Mouse (Mus musculus): ENCODE measurements around the gene Cpped1. TPM values are rescaled to one million over a fixed set of nuclear protein-coding genes. Genes with fewer than 3 reads are reported as not detected.

Gene Cpped1
- polyA plus RNA-seq, 1 experiment from 2014 or later: 18.4 TPM

- WGBS: 51% methylated on average over 5 of the region's 5 CpGs
- H3K4me3 ChIP-seq (ENCODE audit: low read depth, low read length): no peak overlapping the region
These were observed 34.0 kb downstream of the Cpped1 start for GRCm38 (mm10) chr16:11875227-11875626.

GRCm38 (mm10) chr16:11873292-11873691, 36.0 kb downstream of the Cpped1 start:
- Histone ChIP-seq H3K27me3 (ENCODE audit: control insufficient read depth, insufficient read depth, low read length) (no peaks in the 10 kb centered on the region), H3K9me3 (ENCODE audit: control insufficient read depth, low read length) (no peaks in the 10 kb centered on the region), H3K4me2 (ENCODE audit: low read depth, severe bottlenecking) (no peak overlapping the region), H3K36me3 (ENCODE audit: control insufficient read depth, insufficient read depth, low read length) (no peaks in the 10 kb centered on the region), H3K4me3 (ENCODE audit: low read depth, low read length) (no peak overlapping the region), H3K9ac (ENCODE audit: low read length) (no peak overlapping the region), H3K27ac (replicated peaks; ENCODE audit: low read depth, low read length) (no peak overlapping the region), H3K4me1 (ENCODE audit: control insufficient read depth, insufficient read depth, low read length) (no peaks in the 10 kb centered on the region)
- whole genome bisulfite sequencing: 82% methylated on average over 3 of the region's 3 CpGs
- DNase-seq (ENCODE audit: low spot score) (no peak), ATAC-seq (ENCODE audit: insufficient number of reproducible peaks, low FRiP score, low TSS enrichment, low read depth) (no peak)

More at GRCm38 (mm10) chr16:11875227-11875626, 34.0 kb downstream of the Cpped1 start:
- ATAC-seq (ENCODE audit: insufficient number of reproducible peaks, low FRiP score, low TSS enrichment, low read depth) (no peak), DNase-seq (ENCODE audit: low spot score) (no peak)
- no peaks in the 10 kb centered on the region for H3K27me3 ChIP-seq (ENCODE audit: control insufficient read depth, insufficient read depth, low read length)
- no peaks in the 10 kb centered on the region for H3K9me3 ChIP-seq (ENCODE audit: control insufficient read depth, low read length)
- no peaks in the 10 kb centered on the region for H3K4me1 ChIP-seq (ENCODE audit: control insufficient read depth, insufficient read depth, low read length)
- no peak overlapping the region for H3K4me2 ChIP-seq (ENCODE audit: low read depth, severe bottlenecking)
- no peak overlapping the region for H3K27ac ChIP-seq (replicated peaks; ENCODE audit: low read depth, low read length)
- no peaks in the 10 kb centered on the region for H3K36me3 ChIP-seq (ENCODE audit: control insufficient read depth, insufficient read depth, low read length)
- no peak overlapping the region for H3K9ac ChIP-seq (ENCODE audit: low read length)

GRCm38 (mm10) chr16:11868486-11868885, 40.8 kb downstream of the Cpped1 start:
- ATAC-seq (ENCODE audit: insufficient number of reproducible peaks, low FRiP score, low TSS enrichment, low read depth): no peak
- Histone ChIP-seq H3K4me1 (ENCODE audit: control insufficient read depth, insufficient read depth, low read length) (no peaks in the 10 kb centered on the region), H3K4me3 (ENCODE audit: low read depth, low read length) (no peak overlapping the region), H3K27me3 (ENCODE audit: control insufficient read depth, insufficient read depth, low read length) (no peaks in the 10 kb centered on the region), H3K4me2 (ENCODE audit: low read depth, severe bottlenecking) (no peak overlapping the region), H3K36me3 (ENCODE audit: control insufficient read depth, insufficient read depth, low read length) (no peaks in the 10 kb centered on the region), H3K27ac (replicated peaks; ENCODE audit: low read depth, low read length) (no peak overlapping the region), H3K9me3 (ENCODE audit: control insufficient read depth, low read length) (no peaks in the 10 kb centered on the region), H3K9ac (ENCODE audit: low read length) (no peak overlapping the region)
- WGBS: 69% methylated on average over 3 of the region's 3 CpGs
- DNase-seq (ENCODE audit: low spot score): no peak

- no peaks in the 10 kb centered on the region for H3K27me3 ChIP-seq (ENCODE audit: control insufficient read depth, insufficient read depth, low read length)
- ATAC-seq (ENCODE audit: insufficient number of reproducible peaks, low FRiP score, low TSS enrichment, low read depth) (no peak), DNase-seq (ENCODE audit: low spot score) (no peak)
- H3K27ac ChIP-seq (replicated peaks; ENCODE audit: low read depth, low read length): no peak overlapping the region
- WGBS: 87% methylated on average over 8 of the region's 8 CpGs
- H3K9me3 ChIP-seq (ENCODE audit: control insufficient read depth, low read length): no peaks in the 10 kb centered on the region; the same call in 1 of the 2 replicates
- no peak overlapping the region for H3K4me3 ChIP-seq (ENCODE audit: low read depth, low read length)
- no peak overlapping the region for H3K4me2 ChIP-seq (ENCODE audit: low read depth, severe bottlenecking)
- no peak overlapping the region for H3K9ac ChIP-seq (ENCODE audit: low read length)
- no peaks in the 10 kb centered on the region for H3K4me1 ChIP-seq (ENCODE audit: control insufficient read depth, insufficient read depth, low read length)
- H3K36me3 ChIP-seq (ENCODE audit: control insufficient read depth, insufficient read depth, low read length): no peaks in the 10 kb centered on the region
These were observed 56.3 kb downstream of the Cpped1 start for GRCm38 (mm10) chr16:11852716-11853605.

GRCm38 (mm10) chr16:11848990-11849658, 60.1 kb downstream of the Cpped1 start:
- Histone ChIP-seq H3K27me3 (ENCODE audit: control insufficient read depth, insufficient read depth, low read length) (no peaks in the 10 kb centered on the region), H3K36me3 (ENCODE audit: control insufficient read depth, insufficient read depth, low read length) (no peaks in the 10 kb centered on the region), H3K4me1 (ENCODE audit: control insufficient read depth, insufficient read depth, low read length) (no peaks in the 10 kb centered on the region), H3K4me2 (ENCODE audit: low read depth, severe bottlenecking) (no peak overlapping the region), H3K9ac (ENCODE audit: low read length) (no peak overlapping the region), H3K4me3 (ENCODE audit: low read depth, low read length) (no peak overlapping the region), H3K9me3 (ENCODE audit: control insufficient read depth, low read length) (no peaks in the 10 kb centered on the region; the same call in 1 of the 2 replicates), H3K27ac (replicated peaks; ENCODE audit: low read depth, low read length) (no peak overlapping the region)
- no peak for DNase-seq (ENCODE audit: low spot score)
- ATAC-seq (ENCODE audit: insufficient number of reproducible peaks, low FRiP score, low TSS enrichment, low read depth): no peak
- WGBS: 71% methylated on average over 5 of the region's 5 CpGs

- H3K4me3 ChIP-seq (ENCODE audit: low read depth, low read length): no peak overlapping the region
- no peak overlapping the region for H3K27ac ChIP-seq (replicated peaks; ENCODE audit: low read depth, low read length)
- ATAC-seq (ENCODE audit: insufficient number of reproducible peaks, low FRiP score, low TSS enrichment, low read depth) (no peak), DNase-seq (ENCODE audit: low spot score) (no peak)
- no peak overlapping the region for H3K4me2 ChIP-seq (ENCODE audit: low read depth, severe bottlenecking)
- WGBS: 91% methylated on average over 5 of the region's 5 CpGs
- H3K4me1 ChIP-seq (ENCODE audit: control insufficient read depth, insufficient read depth, low read length): no peaks in the 10 kb centered on the region
- H3K27me3 ChIP-seq (ENCODE audit: control insufficient read depth, insufficient read depth, low read length): no peaks in the 10 kb centered on the region
- H3K9ac ChIP-seq (ENCODE audit: low read length): no peak overlapping the region
- H3K9me3 ChIP-seq (ENCODE audit: control insufficient read depth, low read length): no peaks in the 10 kb centered on the region; the same call in 1 of the 2 replicates
- no peaks in the 10 kb centered on the region for H3K36me3 ChIP-seq (ENCODE audit: control insufficient read depth, insufficient read depth, low read length)
These were observed 63.9 kb downstream of the Cpped1 start for GRCm38 (mm10) chr16:11845309-11845708.

GRCm38 (mm10) chr16:11843441-11843840, 65.8 kb downstream of the Cpped1 start:
- no peak overlapping the region for H3K9ac ChIP-seq (ENCODE audit: low read length)

GRCm38 (mm10) chr16:11833474-11833873, 75.8 kb downstream of the Cpped1 start:
- WGBS: 16% methylated on average over 1 of the region's 1 CpGs
- ATAC-seq (ENCODE audit: insufficient number of reproducible peaks, low FRiP score, low TSS enrichment, low read depth): no peak

More at GRCm38 (mm10) chr16:11843441-11843840, 65.8 kb downstream of the Cpped1 start:
- 94% methylated on average over 2 of the region's 2 CpGs for WGBS
- Histone ChIP-seq H3K9me3 (ENCODE audit: control insufficient read depth, low read length) (no peaks in the 10 kb centered on the region), H3K27ac (replicated peaks; ENCODE audit: low read depth, low read length) (no peak overlapping the region), H3K36me3 (ENCODE audit: control insufficient read depth, insufficient read depth, low read length) (no peaks in the 10 kb centered on the region), H3K4me3 (ENCODE audit: low read depth, low read length) (no peak overlapping the region), H3K27me3 (ENCODE audit: control insufficient read depth, insufficient read depth, low read length) (no peaks in the 10 kb centered on the region), H3K4me1 (ENCODE audit: control insufficient read depth, insufficient read depth, low read length) (no peaks in the 10 kb centered on the region), H3K4me2 (ENCODE audit: low read depth, severe bottlenecking) (no peak overlapping the region)
- DNase-seq (ENCODE audit: low spot score) (no peak), ATAC-seq (ENCODE audit: insufficient number of reproducible peaks, low FRiP score, low TSS enrichment, low read depth) (no peak)

More at GRCm38 (mm10) chr16:11833474-11833873, 75.8 kb downstream of the Cpped1 start:
- H3K4me1 ChIP-seq (ENCODE audit: control insufficient read depth, insufficient read depth, low read length): no peaks in the 10 kb centered on the region
- no peak overlapping the region for H3K9ac ChIP-seq (ENCODE audit: low read length)
- no peaks in the 10 kb centered on the region for H3K36me3 ChIP-seq (ENCODE audit: control insufficient read depth, insufficient read depth, low read length)
- H3K4me3 ChIP-seq (ENCODE audit: low read depth, low read length): no peak overlapping the region
- DNase-seq (ENCODE audit: low spot score): no peak
- no peak overlapping the region for H3K4me2 ChIP-seq (ENCODE audit: low read depth, severe bottlenecking)
- H3K27me3 ChIP-seq (ENCODE audit: control insufficient read depth, insufficient read depth, low read length): no peaks in the 10 kb centered on the region
- no peaks in the 10 kb centered on the region for H3K9me3 ChIP-seq (ENCODE audit: control insufficient read depth, low read length)
- no peak overlapping the region for H3K27ac ChIP-seq (replicated peaks; ENCODE audit: low read depth, low read length)

Measured in limb, embryonic 11.5 days (tissue).